Mouse (Mus musculus): ENCODE measurements around the gene Sdk2.

DNA sequence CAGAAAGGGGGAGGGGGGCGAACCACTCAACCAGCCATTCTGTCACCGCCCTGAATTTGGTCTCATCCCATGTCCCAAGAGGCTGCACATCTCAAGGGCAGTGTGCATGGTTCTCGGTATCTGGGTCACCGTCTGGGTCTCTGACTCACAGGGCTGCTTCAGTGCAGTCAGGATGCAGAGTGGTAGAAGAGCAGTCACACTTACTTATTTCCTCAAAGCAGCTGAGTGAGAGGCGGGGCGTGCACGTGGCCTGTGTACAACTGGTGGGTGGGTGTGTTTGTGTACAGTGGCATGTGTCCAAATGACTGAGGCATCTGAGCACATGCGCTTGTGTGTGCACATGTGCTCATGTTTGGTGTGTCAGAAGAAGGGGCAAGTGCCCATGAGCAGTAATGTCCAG, 28.8 kb downstream of the Sdk2 start:
- no peak for TF ChIP-seq CTCF (IDR thresholded peaks at IDR 0.05; ENCODE audit: extremely low read depth, insufficient read depth, insufficient read length, insufficient replicate concordance)
- TF ChIP-seq POLR2A (IDR thresholded peaks at IDR 0.05; ENCODE audit: low read depth, low read length): no peak
